Mouse (Mus musculus) left cerebral cortex, postnatal 25 days (tissue): ENCODE measurements around the gene Rap1a. TPM values are rescaled to one million over a fixed set of nuclear protein-coding genes. Genes with fewer than 3 reads are reported as not detected.

Experiments
- DNase-seq, 2 experiments: peaks; one replicate each; pipeline ENCODE4 v3.0.0; 2022; ENCODE audit warnings: low spot score in 2 of 2, mixed read lengths in 1 of 2
- intact Hi-C: fragments of 180-260 bp; cut with DNase I; formaldehyde crosslinking; loops from one replicate; pipeline ENCODE4 v1.15.1; 2025
- total RNA-seq, 2 experiments: library from RNA; stranded (reverse); gene quantifications; 2 replicates each; pipeline ENCODE4 v1.2.3; 2021

Gene Rap1a
- total RNA-seq, 2 experiments from 2014 or later, result 71.5 to 76.4 TPM

DNA sequence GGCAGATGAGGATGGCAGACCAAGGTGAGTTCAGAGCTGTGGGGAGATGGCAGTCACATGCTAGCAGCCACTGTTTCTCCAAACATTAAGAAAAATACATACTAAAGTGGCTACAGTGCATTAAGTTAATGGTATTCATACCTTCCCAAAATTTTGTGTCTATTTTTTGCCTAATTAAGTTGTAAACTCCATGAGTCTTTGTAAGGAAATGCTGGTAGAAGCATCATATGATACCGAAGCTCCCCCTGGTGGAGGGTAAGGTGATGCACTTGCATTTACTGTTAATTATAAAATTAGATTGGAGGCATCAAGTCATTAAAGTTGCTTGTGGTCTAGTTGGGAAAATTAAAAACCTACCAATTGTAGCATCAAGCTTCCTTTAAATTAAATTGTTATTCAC lies 75.1 kb downstream of the Rap1a start:
- intact Hi-C loops, result loop anchor here (2.0 kb wide), 3 partner anchors 39 to 173 kb away; partner anchors contain the start of gene Ddx20
- DNase-seq, result peak in 1 of 2 experiments; percentile 70

DNA sequence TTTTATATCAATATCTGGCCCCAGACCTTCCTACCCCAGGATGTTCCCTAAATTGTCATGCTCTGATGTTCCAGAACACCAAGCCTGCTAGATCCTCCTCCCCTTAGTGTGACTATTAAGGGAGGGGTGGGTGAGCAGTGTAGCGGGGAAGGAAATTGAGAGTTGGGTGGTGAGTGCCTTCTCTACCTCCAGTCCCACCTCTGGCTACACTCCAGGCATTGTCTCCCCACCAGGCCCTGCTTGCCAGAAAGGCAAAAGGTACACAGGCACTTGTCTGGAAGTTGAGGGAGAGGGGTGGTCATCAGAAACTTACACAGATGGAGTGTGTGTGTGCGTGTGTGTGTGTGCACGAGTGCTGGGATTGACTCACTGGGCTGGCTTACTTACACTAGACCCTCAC lies 78.6 kb downstream of the Rap1a start:
- no peak for DNase-seq

DNA sequence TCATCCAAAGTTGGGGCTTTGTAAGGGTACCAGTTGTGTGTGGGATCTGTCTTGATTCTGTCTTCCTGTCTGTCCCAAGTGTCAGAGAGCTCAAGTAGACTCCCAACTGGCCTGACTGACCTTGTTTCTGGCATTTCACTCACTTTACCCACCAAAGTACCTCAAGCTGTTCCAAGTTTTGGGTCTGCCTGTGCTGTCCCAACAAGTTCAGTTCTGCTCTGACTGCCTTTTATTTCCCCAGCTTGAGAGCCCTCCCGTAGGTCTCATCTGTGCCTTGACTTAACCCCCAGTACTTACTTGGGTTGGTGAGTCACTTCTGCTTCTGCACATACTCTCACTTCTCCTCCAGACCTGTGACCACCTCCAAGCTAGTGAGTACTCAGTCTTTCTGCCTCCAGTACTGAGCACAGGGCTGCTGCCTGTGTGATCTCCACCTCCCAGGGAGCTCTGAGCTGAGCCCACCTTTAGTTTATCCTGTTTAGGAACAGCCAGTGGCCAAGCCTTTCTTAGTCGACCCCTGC lies 79.4 kb downstream of the Rap1a start:
- intact Hi-C loops, result no loop called here
- DNase-seq, result peak in 1 of 2 experiments; percentile 24

More for the DNA sequence above, 78.6 kb downstream of the Rap1a start:
- intact Hi-C loops, result no loop called here

DNA sequence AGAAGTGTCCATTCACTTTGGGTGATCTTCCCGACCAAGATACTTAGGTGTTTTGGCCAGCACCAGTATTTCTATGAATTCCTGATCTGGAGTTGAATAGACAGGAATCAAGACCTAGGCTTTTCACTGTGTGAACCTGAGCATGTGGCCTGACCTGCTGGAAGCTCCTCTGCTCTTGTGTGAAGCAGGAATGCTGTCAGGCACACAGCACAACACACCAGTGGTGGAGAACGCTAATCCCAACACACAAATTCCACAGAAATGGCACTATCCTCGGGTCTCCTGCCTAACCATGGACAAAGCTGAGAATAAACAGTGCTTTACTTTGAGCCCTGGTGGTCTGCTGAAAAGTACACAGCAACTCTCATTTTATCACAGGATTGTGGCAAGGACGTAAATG lies 80.6 kb downstream of the Rap1a start:
- intact Hi-C loops, result no loop called here
- DNase-seq, result peak in 1 of 2 experiments; percentile 42

DNA sequence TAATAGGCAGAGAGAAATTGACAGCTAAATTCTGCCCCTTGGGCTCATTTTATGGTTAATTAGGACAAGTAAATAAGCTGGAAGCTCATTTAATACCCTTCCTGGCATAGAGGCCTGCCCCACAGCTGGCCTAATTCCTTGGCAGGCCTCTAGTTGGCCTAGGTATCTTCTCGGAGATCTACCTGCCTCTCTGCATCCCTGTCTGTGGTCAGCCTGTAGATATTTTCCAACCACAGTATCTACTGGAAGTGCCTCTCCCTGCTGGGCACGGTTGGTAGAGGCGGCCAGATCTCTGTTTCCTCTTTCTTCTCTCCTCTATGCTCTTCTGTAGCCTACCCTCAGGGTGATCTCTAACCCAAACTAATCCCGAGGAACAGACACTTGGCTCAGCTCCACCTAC lies 81.2 kb downstream of the Rap1a start:
- peak in 1 of 2 experiments; percentile 18 for DNase-seq
- intact Hi-C loops, result loop anchor here (2.0 kb wide), 1 partner anchor 33 kb away; the partner anchor contains the start of gene Ddx20

DNA sequence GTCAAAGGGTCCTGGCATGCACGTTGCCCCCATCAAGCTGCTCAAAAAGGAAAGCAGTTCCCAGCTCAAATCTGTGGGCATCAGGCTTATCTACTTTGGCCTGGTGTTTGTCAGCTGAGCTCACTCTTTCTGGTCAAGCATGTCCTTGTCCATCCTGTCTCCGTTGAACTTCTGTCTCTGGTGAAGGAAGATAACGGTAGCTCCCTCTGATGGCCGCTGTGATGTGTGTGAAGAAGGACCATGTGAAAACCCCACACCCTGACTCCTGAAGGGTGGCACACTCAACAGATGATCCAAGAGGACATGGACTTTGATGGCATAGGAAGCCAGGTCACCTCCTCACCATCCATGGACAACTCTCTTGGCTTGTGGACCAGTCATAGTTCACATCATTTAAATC lies 82.4 kb downstream of the Rap1a start:
- no peak for DNase-seq
- intact Hi-C loops, result loop anchor here (2.0 kb wide), 1 partner anchor 32 kb away; the partner anchor contains the start of gene Ddx20

DNA sequence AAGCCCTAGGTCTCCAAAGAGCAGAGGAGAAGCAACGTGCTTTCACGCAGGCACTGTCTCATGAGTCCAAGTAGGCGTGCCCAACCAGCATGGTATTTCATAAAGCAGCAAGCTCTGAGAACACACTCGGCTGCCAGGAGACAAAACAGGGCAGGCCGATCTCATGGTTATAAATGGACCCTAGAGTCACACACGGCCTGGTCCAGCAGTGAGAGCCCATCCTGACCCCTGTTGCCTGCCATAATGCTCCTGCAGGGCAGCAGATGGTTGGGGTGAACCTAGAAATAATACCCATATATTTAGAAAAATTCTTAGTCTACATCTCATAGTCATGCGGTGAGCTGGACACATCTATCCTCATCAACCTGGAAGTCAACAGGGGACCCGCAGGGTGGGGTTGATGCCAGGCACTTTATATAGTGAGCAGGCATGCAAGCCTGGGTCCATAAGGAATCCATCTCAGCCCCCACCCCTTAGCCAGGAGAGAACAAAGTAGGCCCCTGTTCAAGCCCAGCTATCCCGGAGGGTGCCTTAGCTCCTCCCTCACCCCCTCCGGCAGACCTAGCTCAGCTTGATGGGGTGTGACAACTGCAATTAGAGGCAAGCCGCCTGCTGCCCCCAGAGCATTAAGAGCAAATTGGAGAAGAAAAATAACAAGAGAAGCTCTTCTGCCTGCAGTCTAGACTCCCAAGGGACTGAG lies 83.1 kb downstream of the Rap1a start:
- intact Hi-C loops, result loop anchor here (2.0 kb wide), 1 partner anchor 31 kb away; the partner anchor contains the start of gene Ddx20

DNA sequence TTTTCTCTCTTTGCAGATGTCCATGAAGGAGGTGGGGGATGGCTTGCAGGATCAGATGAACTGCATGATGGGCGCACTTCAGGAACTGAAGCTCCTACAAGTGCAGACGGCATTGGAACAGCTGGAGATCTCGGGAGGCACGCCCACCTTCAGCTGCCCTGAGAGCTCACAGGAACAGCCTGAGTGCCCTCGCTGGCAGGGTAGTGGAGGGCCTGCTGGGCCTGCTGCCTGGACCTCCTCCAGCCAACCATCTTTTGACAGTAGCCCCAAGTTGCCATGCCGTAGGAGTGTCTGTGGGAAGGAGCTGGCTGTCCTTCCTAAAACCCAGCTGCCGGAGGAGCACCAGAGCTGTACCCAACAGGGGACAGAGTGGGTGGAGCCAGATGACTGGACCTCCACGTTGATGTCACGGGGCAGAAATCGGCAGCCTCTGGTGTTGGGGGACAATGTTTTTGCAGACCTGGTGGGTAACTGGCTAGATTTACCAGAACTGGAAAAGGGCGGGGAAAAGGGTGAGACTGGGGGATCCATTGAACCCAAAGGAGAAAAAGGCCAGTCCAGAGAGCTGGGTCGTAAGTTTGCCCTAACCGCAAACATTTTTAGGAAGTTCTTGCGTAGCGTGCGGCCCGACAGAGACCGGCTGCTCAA lies 84.7 kb downstream of the Rap1a start:
- intact Hi-C loops, result loop anchor here (1.0 kb wide), 1 partner anchor 11 kb away; no protein-coding TSS in a partner anchor
- peak in 1 of 2 experiments; percentile 71 for DNase-seq

More for the DNA sequence above, 83.1 kb downstream of the Rap1a start:
- DNase-seq, result no peak

DNA sequence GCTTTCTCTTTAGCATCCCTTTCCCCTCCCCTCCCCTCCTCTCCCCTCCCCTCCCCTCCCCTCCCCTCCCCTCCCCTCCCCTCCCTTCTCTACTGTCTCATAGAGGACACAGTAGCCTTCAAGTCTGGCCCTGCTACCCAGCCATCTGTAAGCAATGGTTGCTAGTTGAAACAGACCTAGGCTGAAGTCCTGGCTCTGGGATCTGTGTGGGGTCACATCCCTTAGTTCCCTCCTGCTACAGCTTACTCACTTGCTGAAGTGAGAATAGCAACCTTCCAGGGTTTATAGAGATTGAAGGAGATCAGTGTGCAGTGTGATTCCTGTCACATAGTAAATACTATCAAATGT lies 86.3 kb downstream of the Rap1a start:
- DNase-seq, result no peak
- intact Hi-C loops, result no loop called here

DNA sequence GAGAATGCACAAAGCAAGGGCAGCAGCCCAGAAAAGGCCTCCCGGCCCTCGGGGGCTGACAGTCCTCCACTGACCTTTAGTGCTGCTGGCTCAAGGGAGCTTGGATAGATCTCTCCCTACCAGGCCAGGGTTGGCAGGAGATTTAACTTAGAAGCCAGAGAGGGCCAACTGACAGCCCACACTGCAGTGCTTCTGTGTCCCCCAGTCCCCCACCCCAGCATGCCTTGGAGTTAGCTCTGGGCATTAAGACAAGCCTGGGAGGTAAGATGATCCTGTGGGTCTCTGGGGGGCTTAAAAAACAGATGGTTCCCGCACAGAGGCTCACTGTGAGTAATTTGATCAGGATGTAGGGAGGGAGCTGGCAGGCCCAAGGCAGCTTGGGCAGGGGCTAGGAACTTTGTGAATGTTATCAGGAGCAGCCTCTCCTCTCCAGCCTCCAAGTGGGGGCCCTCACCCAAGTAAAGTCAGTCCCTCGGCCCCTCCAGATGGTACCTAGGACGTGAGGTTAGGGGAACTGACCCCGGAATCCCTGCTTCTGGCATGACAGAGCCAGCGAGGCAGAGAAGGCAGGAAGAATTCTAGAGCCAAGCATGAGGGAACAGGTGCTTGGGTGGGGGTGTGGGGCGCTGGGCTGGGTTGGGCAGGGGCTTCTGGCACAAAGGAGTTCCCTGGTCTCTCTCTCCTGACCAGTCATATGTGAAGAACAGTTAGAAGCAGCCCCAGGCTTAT lies 86.9 kb downstream of the Rap1a start:
- intact Hi-C loops, result no loop called here
- DNase-seq, result no peak

DNA sequence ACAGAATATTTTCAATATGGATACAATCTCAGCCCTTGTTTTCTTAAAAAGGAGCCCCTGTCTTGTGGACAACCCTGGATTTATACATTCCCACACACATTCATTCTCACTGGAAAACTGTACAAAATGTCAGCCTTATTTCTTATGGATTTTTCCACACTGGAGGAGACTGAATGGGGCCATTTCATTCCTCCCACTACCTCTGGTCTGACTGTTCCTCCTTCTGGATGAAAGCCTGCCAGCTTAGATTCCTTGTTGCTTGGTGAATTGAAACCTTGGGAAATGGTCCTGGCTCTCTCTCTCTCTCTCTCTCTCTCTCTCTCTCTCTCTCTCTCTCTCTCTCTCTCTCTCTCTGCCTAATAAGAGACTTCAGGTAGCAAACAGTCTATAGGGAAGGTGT lies 88.3 kb downstream of the Rap1a start:
- intact Hi-C loops, result no loop called here
- peak in 1 of 2 experiments; percentile 71 for DNase-seq

DNA sequence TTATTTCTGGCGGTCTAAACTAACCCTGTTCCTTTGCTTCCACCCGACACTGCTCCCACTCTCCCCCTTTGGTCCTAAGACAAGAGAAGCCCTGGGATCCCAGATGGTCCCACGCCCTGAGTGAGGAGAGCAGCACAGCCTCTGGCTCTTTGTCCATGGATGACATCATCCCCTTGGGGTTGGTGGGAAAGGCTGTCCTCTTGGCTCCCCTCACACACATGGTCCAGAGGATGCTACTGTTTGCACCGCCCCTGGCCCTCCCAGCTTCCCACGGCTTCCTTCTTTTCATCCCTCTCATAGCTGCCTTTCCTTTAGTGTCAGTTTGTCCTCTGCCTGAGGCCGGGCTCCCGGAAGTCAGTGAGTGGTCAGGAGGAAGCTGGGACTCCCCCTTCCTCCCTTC lies 89.4 kb downstream of the Rap1a start:
- no peak for DNase-seq
- intact Hi-C loops, result no loop called here

DNA sequence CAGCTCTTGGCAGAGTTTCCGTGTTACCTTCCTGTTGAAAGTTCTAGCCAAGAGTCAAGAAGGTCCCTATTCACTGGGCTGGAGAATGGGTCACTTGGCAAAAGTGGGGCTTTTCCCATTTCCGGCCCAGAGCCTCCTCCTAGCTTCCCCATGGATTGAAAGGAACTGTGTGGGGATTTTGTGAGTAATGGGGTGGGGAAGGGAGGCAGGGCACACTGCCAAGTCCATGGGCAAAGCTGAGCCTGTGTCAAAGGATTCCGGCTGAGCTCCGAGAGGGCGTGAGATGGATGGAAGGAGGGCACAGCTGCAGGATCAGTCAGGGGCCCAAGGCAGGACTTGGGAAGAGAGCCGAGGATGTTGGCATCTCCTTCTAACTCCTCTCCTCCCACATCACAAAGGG lies 90.9 kb downstream of the Rap1a start:
- intact Hi-C loops, result no loop called here

DNA sequence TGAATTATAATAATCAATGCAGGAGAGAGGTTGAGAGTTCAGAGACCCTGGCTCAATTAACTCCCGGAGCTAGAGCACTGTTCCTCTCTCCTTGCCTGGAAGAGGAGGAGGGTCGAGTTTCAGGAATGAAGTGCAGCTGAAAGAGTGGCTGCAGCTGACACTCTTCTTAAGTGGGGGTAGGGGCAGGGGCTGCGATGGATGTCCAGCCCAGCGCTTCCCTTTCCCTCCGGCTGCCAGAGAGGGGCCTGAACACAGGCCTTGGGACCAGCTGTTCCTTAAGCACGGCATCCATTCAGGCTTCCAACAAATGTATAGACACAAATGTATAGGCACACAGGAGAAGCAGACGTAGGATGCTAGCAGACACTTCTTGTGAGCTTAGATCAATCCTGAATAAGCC lies 93.5 kb downstream of the Rap1a start:
- intact Hi-C loops, result no loop called here

More for the DNA sequence above, 90.9 kb downstream of the Rap1a start:
- peak in 1 of 2 experiments; percentile 67 for DNase-seq

DNA sequence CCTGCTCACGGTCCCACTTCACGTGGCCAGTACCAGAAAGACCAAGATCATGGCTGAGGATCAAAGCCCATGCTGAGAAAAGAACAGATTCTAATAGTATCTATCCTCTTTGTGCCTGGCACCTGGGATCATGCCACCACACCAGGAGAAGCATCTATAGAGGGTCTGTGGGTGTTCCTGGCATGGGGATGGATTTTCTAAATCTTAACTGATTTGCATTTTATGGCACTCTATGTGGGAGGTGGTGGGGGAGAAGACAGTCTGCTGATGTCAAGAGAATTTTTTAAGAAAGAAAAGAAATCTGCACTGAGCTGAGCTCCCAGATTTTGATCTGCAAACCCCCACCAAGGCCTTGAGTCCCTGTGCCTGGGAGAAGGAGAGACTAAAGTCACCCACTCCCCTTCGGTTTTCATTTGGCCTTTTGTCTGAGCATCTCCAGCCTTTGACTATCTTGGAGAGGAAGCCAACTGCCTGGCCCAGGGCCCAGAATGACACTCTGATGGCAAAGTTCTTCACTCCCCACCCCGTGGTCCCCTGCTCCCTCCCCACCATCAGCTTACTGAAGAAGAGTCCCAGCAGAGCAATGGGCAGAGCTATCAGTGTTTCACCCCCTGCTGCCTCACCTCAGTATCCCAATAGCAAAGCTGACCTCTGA lies 94.6 kb downstream of the Rap1a start:
- peak in 1 of 2 experiments; percentile 96 for DNase-seq

More for the DNA sequence above, 93.5 kb downstream of the Rap1a start:
- DNase-seq, result no peak

DNA sequence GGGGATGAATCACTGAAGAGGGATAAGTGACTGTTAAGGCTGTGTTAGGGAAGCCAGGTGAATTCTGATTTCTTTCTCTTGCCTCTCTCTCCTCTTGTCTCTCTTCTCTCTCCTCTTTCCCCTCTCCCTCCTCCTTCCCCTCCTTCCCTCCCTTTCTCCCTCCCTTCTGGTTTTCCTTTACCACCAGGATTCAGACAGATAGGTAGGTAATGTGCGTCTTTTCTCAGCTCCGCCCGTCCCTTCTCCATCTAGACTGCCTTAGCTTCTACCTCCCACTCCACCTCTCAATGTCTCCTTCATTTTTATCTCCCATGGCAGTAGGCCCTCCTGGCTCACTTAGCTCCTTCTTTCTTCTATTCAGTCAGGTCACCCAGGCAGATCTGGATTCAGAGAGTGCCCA lies 95.6 kb downstream of the Rap1a start:
- intact Hi-C loops, result loop anchor here (1.0 kb wide), 2 partner anchors 11 to 12 kb away; no protein-coding TSS in a partner anchor
- peak in 1 of 2 experiments; percentile 72 for DNase-seq

More for the DNA sequence above, 94.6 kb downstream of the Rap1a start:
- intact Hi-C loops, result no loop called here

DNA sequence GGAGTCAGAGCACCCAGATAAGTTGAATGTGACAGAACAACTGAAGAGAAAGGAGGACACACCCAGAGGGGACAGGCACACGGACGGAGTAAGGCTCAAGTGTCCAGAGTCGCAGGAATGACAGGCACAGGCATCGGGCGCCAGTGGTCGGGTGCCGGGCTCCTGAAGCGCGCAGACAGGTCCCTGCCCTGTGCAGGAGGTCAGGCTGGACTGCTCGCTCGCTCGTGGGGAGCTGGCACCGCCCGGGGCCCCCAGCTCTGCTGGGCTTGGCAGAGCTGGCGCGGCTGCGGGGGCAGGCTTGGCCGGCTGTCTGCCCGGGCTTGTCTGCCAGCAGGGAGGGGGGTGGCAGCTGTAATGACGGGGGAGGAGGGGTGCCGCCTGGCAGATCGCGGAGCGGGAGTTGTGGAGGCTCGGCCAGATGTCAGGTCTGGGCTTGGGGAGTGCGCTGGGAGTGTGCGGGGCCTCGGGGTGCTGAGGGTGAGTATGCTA lies 96.0 kb downstream of the Rap1a start:
- intact Hi-C loops, result loop anchor here (1.0 kb wide), 2 partner anchors 11 to 12 kb away; no protein-coding TSS in a partner anchor
- DNase-seq, result peak; percentile 84 to 95

DNA sequence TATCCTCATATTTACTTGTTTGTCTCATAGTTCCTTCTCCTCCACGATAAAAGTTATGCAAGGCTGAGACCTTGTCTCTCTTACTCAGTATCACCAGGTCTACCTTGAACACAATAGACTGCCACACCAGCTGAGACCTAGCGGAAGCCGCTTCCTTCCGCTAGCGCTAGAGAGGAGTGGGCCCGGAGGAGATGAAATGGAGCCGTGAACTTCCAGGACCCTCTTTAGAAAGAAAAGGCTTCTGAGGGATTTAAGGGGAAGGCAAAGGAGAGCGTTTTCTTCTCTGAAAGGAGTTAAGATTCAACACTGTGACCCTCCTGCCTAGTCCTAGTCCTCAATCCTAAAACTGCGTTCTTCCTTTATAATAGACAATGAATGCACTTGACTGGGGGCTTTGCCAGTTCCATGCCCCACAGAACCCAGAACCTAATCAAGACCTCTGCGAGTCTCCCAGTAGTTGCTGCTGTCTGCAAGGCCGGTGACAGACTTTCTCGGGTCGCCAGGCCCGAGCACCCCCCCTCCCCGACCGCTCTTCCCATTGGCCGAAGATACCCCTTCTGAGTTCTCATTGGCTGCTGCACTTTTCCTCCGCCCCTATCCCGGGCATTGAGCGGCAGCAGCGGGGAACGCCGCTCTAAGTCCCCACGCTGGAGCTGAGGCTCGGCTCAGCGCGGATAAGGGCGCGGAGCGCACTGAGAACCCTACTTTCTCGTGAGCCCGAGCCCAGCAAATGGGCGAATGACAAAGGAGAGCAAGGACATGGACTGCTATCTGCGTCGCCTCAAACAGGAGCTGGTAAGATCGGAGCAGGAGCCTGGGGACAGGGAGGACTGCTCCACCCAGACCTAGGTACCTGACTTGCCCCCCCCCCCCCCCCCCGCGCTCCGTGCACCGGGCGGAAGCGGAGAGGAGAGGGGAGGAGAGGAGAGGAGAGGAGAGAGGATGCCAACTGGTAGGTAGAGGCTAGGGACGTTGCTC lies 96.8 kb downstream of the Rap1a start, which contains the start of gene Inka2:
Inka2 (plus strand) TSS at position 569 of the 978 bp plus-strand sequence.
- peak; percentile 83 to 92 for DNase-seq
- intact Hi-C loops, result loop anchor here (1.0 kb wide), 2 partner anchors 11 to 12 kb away; no protein-coding TSS in a partner anchor
